Mouse (Mus musculus) kidney, postnatal 0 days (tissue): ENCODE data around the gene Zfp691. TPM values are rescaled to one million over a fixed set of nuclear protein-coding genes. Genes with fewer than 3 reads are reported as not detected.

Experiments
- ATAC-seq: fragments of 200-750 bp; cut with Nextera tagmentation; replicated peaks from 2 replicates; pipeline ENCODE4 v1.8.0; 2017; ENCODE audit warnings: low read depth, moderate number of reproducible peaks, moderate TSS enrichment, moderate library complexity; ENCODE audit not compliant: low FRiP score
- DNase-seq: peaks from one replicate; pipeline ENCODE4 v3.0.0-alpha.2; 2016; ENCODE audit warnings: low spot score
- H3K27ac ChIP-seq: fragments of 300-500 bp; sonication (generic); 2 replicates; pipeline ENCODE4 v1.5.1; 2014; ENCODE audit warnings: mild to moderate bottlenecking
- H3K27me3 ChIP-seq: fragments of 300-500 bp; sonication (generic); 2 replicates; pipeline ENCODE4 v1.6.1; 2014; ENCODE audit warnings: low read length, mixed read lengths; ENCODE audit not compliant: insufficient read depth
- H3K36me3 ChIP-seq: fragments of 300-500 bp; sonication (generic); 2 replicates; pipeline ENCODE4 v1.6.1; 2014; ENCODE audit warnings: low read length, mixed read lengths; ENCODE audit not compliant: insufficient read depth
- H3K4me1 ChIP-seq: fragments of 300-500 bp; sonication (generic); replicated peaks from 2 replicates; pipeline ENCODE4 v1.6.1; 2014; ENCODE audit warnings: antibody characterized with exemption, low read length, mixed read lengths; ENCODE audit not compliant: insufficient read depth
- H3K4me2 ChIP-seq: fragments of 300-500 bp; sonication (generic); 2 replicates; pipeline ENCODE4 v1.6.1; 2014; ENCODE audit warnings: mild to moderate bottlenecking, low read length, moderate library complexity, mixed read lengths
- H3K4me3 ChIP-seq: fragments of 300-500 bp; sonication (generic); replicated peaks from 2 replicates; pipeline ENCODE4 v1.5.1; 2014; ENCODE audit warnings: low read depth, low read length
- H3K9ac ChIP-seq: fragments of 300-500 bp; sonication (generic); 2 replicates; pipeline ENCODE4 v1.6.1; 2014; ENCODE audit warnings: low read depth, low read length
- H3K9me3 ChIP-seq: fragments of 300-500 bp; sonication (generic); replicated peaks from 2 replicates; pipeline ENCODE4 v1.6.1; 2016; ENCODE audit warnings: low read length, inconsistent platforms, mixed read lengths
- CTCF ChIP-seq: IDR thresholded peaks from 2 replicates; pipeline ENCODE4 v1.5.1; 2016; ENCODE audit warnings: antibody characterized with exemption, low read depth, mild to moderate bottlenecking, moderate library complexity
- WGBS: fragments of 180-500 bp; shearing (Covaris S2); extraction: QIAGEN DNeasy Blood & Tissue Kit; methylation state at CpG from one replicate; pipeline ENCODE4 v1.1.7; 2014; 5-methylcytosine and 5-hydroxymethylcytosine counted together
- microRNA counts: library from miRNA; unstranded; fragments of <30 nt; microRNA quantifications from one replicate; lab custom pipeline; 2015
- microRNA-seq: library from miRNA; unstranded; fragments of <30 nt; microRNA quantifications from one replicate; pipeline ENCODE4, GENCODE M21; 2016
- polyA plus RNA-seq: library from polyadenylated mRNA; unstranded; fragments of >200 nt; fragmentation: Nextera tagmentation; extraction: Ambion mirVana; gene quantifications from 2 replicates; pipeline ENCODE4 v1.2.1, GENCODE M21; 2015

Zfp691 gene
- polyA plus RNA-seq, 1 experiment from 2014 or later: 6.1 TPM

GRCm38 (mm10) chr4:119121249-119121648 is 52.7 kb downstream of the Zfp691 start:
- peaks cover 10% of the 10 kb centered on the region; the same call in 1 of the 2 replicates for H3K4me1 ChIP-seq
- no peaks in the 10 kb centered on the region for H3K9me3 ChIP-seq
- WGBS: 38% methylated on average over 4 of the region's 4 CpGs
- no peaks in the 10 kb centered on the region for H3K27me3 ChIP-seq
- H3K36me3 ChIP-seq: peaks cover 17% of the 10 kb centered on the region
- no peak for ATAC-seq
- no peak overlapping the region for H3K27ac ChIP-seq
- no peak for DNase-seq
- H3K9ac ChIP-seq: no peak overlapping the region
- no peak overlapping the region for H3K4me2 ChIP-seq
- no peak for TF ChIP-seq CTCF
- no peak overlapping the region for H3K4me3 ChIP-seq

- no peak for TF ChIP-seq CTCF
- H3K9ac ChIP-seq: no peak overlapping the region
- 0 out of 2 replicates have a peak overlapping the region, but pooled peaks have one; percentile 51 for H3K27ac ChIP-seq
- H3K4me2 ChIP-seq: no peak overlapping the region
- H3K27me3 ChIP-seq: no peaks in the 10 kb centered on the region
- H3K36me3 ChIP-seq: peaks cover 17% of the 10 kb centered on the region
- no peak for DNase-seq
- peaks cover 20% of the 10 kb centered on the region; the same call in 1 of the 2 replicates for H3K4me1 ChIP-seq
- H3K4me3 ChIP-seq: no peak overlapping the region
- ATAC-seq: no peak
- 92% methylated on average over 6 of the region's 6 CpGs for WGBS
- no peaks in the 10 kb centered on the region for H3K9me3 ChIP-seq
Measured at GRCm38 (mm10) chr4:119120095-119120494, 53.9 kb downstream of the Zfp691 start.

MicroRNA genes within 50 kb of the gene (microRNA counts, 519-probe panel; counts per million panel counts)
- microRNA mmu-miR-1957 (lab: Ali Mortazavi, UCI): 330 counts per million, percentile 68 among the panel's probes with 10 or more counts

Small RNA genes within 50 kb of the gene (microRNA-seq; reads per million reads assigned to microRNA genes)
- gene Mir1957a: not detected

Other genes starting within 250 kb of the Zfp691 start
- gene Olfr1328, start 235.6 kb downstream of the Zfp691 start, polyA plus RNA-seq: not detected in 2 replicates
- not detected in 2 replicates for gene Lao1, start 212.6 kb downstream of the Zfp691 start, polyA plus RNA-seq
- gene Slc2a1, start 65.5 kb downstream of the Zfp691 start, polyA plus RNA-seq: 57.5 and 58.0 TPM in 2 replicates
- 0.29 and 0.31 TPM in 2 replicates for gene Ermap, start 15.8 kb upstream of the Zfp691 start, polyA plus RNA-seq
- gene Svbp, start 21.1 kb upstream of the Zfp691 start, polyA plus RNA-seq: 138 and 150 TPM in 2 replicates
- 0.14 TPM in 1 of 2 replicates, not detected in the other for gene Tmem269, start 44.0 kb upstream of the Zfp691 start, polyA plus RNA-seq
- gene AU022252, start 58.5 kb upstream of the Zfp691 start, polyA plus RNA-seq: 28.1 and 31.1 TPM in 2 replicates
- gene P3h1, start 58.7 kb upstream of the Zfp691 start, polyA plus RNA-seq: 32.4 and 34.9 TPM in 2 replicates
- gene Cldn19, start 81.2 kb upstream of the Zfp691 start, polyA plus RNA-seq: 70.2 and 72.5 TPM in 2 replicates
- gene Ybx1, start 120.4 kb upstream of the Zfp691 start, polyA plus RNA-seq: 606 and 676 TPM in 2 replicates
- gene Ppih, start 146.4 kb upstream of the Zfp691 start, polyA plus RNA-seq: 74.6 and 75.7 TPM in 2 replicates
- gene Ccdc30, start 241.3 kb upstream of the Zfp691 start, polyA plus RNA-seq: 6.6 and 7.6 TPM in 2 replicates
- 64.5 and 68.0 TPM in 2 replicates for gene Ppcs, start 248.2 kb upstream of the Zfp691 start, polyA plus RNA-seq
- gene Zmynd12, start 248.6 kb upstream of the Zfp691 start, polyA plus RNA-seq: 1.6 and 1.7 TPM in 2 replicates